Mouse (Mus musculus) right cerebral cortex, postnatal 36 days (tissue): Measurements from ENCODE around the gene Tbc1d9b.

ENCODE experiments used
- DNase-seq, 2 experiments: peaks; one replicate each; pipeline ENCODE4 v3.0.0; 2022; ENCODE audit warnings: low spot score in 2 of 2, mixed read lengths in 1 of 2

Tbc1d9b gene

GRCm38 (mm10) chr11:50210505-50211151 is 79.4 kb downstream of the Tbc1d9b start, which contains the start of the genes Sqstm1 and Mgat4b:
TSS of gene Sqstm1 (minus strand) at chr11:50210827.
TSS of gene Mgat4b (plus strand) at chr11:50210890.
- peak; percentile 70 to 71 for DNase-seq

- DNase-seq: no peak
Measured at GRCm38 (mm10) chr11:50211322-50212059, 80.3 kb downstream of the Tbc1d9b start.

GRCm38 (mm10) chr11:50212060-50212739 is 81.0 kb downstream of the Tbc1d9b start:
- no peak for DNase-seq

- DNase-seq: peak in 1 of 2 experiments; percentile 40
Measured at GRCm38 (mm10) chr11:50212848-50213758, 81.9 kb downstream of the Tbc1d9b start.

- DNase-seq: no peak
Measured at GRCm38 (mm10) chr11:50214631-50215030, 83.4 kb downstream of the Tbc1d9b start.

- DNase-seq: no peak
Measured at GRCm38 (mm10) chr11:50215633-50216032, 84.4 kb downstream of the Tbc1d9b start.

GRCm38 (mm10) chr11:50216724-50217366 is 85.6 kb downstream of the Tbc1d9b start:
- no peak for DNase-seq

GRCm38 (mm10) chr11:50217811-50218210 is 86.6 kb downstream of the Tbc1d9b start:
- DNase-seq: no peak

- no peak for DNase-seq
Measured at GRCm38 (mm10) chr11:50219833-50220232, 88.6 kb downstream of the Tbc1d9b start.
